ENCODE assay signal across 22 mouse cellular contexts in genomic region chr17:87468616-87469015, GRCm38 (mm10). TPM values are rescaled to one million over a fixed set of nuclear protein-coding genes. Genes with fewer than 3 reads are reported as not detected.
"Had no signal": no experiment of that assay in that cellular context is flagged by ENCODE, and none has a peak within 500 bp of the region (broad histone marks: within the 10 kb centered on the region; RNA-seq: fewer than 3 reads in every experiment).

No protein-coding gene starts in this region.

- H3K36me3 ChIP-seq: limb, embryonic 13.5 days; midbrain, embryonic 15.5 days had no signal

- DNase-seq: kidney, adult 11 months; kidney, adult 9 months; kidney, postnatal 36 days; right cerebral cortex, adult 18-20 months; right cerebral cortex, postnatal 25 days; thymus, adult 18-20 months; thymus, postnatal 14 days had no signal

- H3K27ac ChIP-seq: kidney, postnatal 0 days; limb, embryonic 13.5 days; midbrain, embryonic 15.5 days had no signal

- H3K27me3 ChIP-seq: midbrain, embryonic 15.5 days had no signal

- H3K9ac ChIP-seq: limb, embryonic 13.5 days; midbrain, embryonic 15.5 days had no signal

- H3K4me2 ChIP-seq: limb, embryonic 13.5 days; midbrain, embryonic 15.5 days had no signal

- H3K9me3 ChIP-seq: limb, embryonic 13.5 days; midbrain, embryonic 15.5 days had no signal

- ATAC-seq: midbrain, embryonic 15.5 days had no signal

- H3K4me3 ChIP-seq: limb, embryonic 13.5 days; midbrain, embryonic 15.5 days had no signal

RNA-seq across cellular contexts. Expression of gene Stpg4, which starts 41.1 kb away (rescaled TPM):
- total RNA-seq: layer of hippocampus, adult 18-20 months; layer of hippocampus, postnatal 25 days; left cerebral cortex, adult 8-10 months; left cerebral cortex, postnatal 36 days; liver, adult 2 months; monocyte, adult 5-6 weeks had no signal
- polyA plus RNA-seq: intestine, embryonic 14.5 days; kidney, postnatal 0 days; limb, embryonic 13.5 days; liver, adult 2 months; liver, embryonic 16.5 days; lung, embryonic 16.5 days; neural tube, embryonic 14.5 days; small intestine, adult 2 months; stomach, embryonic 16.5 days had no signal
